Mouse (Mus musculus) cerebellum, adult 9-10 months (tissue): ENCODE results near the gene Pde4d.

Experiments
- DNase-seq: peaks from one replicate; pipeline ENCODE4 v3.0.0; 2022

Pde4d gene

GRCm38 (mm10) chr13:109727346-109727745, 1277.6 kb downstream of the Pde4d start:
- DNase-seq: no peak

GRCm38 (mm10) chr13:109729612-109730011, 1279.9 kb downstream of the Pde4d start:
- no peak for DNase-seq

- DNase-seq: no peak
Observed at GRCm38 (mm10) chr13:109732655-109733376, 1283.1 kb downstream of the Pde4d start.

- DNase-seq: peak; percentile 75
Observed at GRCm38 (mm10) chr13:109736290-109737078, 1286.7 kb downstream of the Pde4d start.

- DNase-seq: no peak
Observed at GRCm38 (mm10) chr13:109746492-109746891, 1296.7 kb downstream of the Pde4d start.

- no peak for DNase-seq
Observed at GRCm38 (mm10) chr13:109752236-109752863, 1302.6 kb downstream of the Pde4d start.

- no peak for DNase-seq
Observed at GRCm38 (mm10) chr13:109756854-109757253, 1307.1 kb downstream of the Pde4d start.

- no peak for DNase-seq
Observed at GRCm38 (mm10) chr13:109759201-109759600, 1309.5 kb downstream of the Pde4d start.

GRCm38 (mm10) chr13:109761081-109761480, 1311.3 kb downstream of the Pde4d start:
- no peak for DNase-seq

- DNase-seq: no peak
Observed at GRCm38 (mm10) chr13:109774791-109775190, 1325.0 kb downstream of the Pde4d start.

GRCm38 (mm10) chr13:109775197-109775596, 1325.4 kb downstream of the Pde4d start:
- no peak for DNase-seq

- peak; percentile 93 for DNase-seq
Observed at GRCm38 (mm10) chr13:109776116-109776515, 1326.4 kb downstream of the Pde4d start.

GRCm38 (mm10) chr13:109776995-109777394, 1327.2 kb downstream of the Pde4d start:
- DNase-seq: no peak

GRCm38 (mm10) chr13:109777441-109777840, 1327.7 kb downstream of the Pde4d start:
- no peak for DNase-seq

- no peak for DNase-seq
Observed at GRCm38 (mm10) chr13:109778297-109778835, 1328.6 kb downstream of the Pde4d start.

- DNase-seq: no peak
Observed at GRCm38 (mm10) chr13:109781466-109781865, 1331.7 kb downstream of the Pde4d start.

GRCm38 (mm10) chr13:109788604-109789003, 1338.9 kb downstream of the Pde4d start:
- no peak for DNase-seq

GRCm38 (mm10) chr13:109789151-109789550, 1339.4 kb downstream of the Pde4d start:
- DNase-seq: no peak

- DNase-seq: no peak
Observed at GRCm38 (mm10) chr13:109790045-109790715, 1340.4 kb downstream of the Pde4d start.

GRCm38 (mm10) chr13:109793918-109794317, 1344.2 kb downstream of the Pde4d start:
- no peak for DNase-seq

GRCm38 (mm10) chr13:109798651-109799050, 1348.9 kb downstream of the Pde4d start:
- DNase-seq: no peak

- DNase-seq: no peak
Observed at GRCm38 (mm10) chr13:109802201-109802600, 1352.5 kb downstream of the Pde4d start.
